Comparison of ENCODE assay signal across 15 mouse cellular contexts in genomic region chr3:138626230-138626629, GRCm38 (mm10).
"Had no signal": no experiment of that assay in that cellular context is flagged by ENCODE, and none has a peak within 500 bp of the region (broad histone marks: within the 10 kb centered on the region; RNA-seq: fewer than 3 reads in every experiment).

No protein-coding gene starts in this region.

- DNase-seq: kidney, adult 11 months; kidney, adult 9 months; kidney, postnatal 36 days; lung, embryonic 14.5 days; lung, postnatal 10 days; lung, postnatal 4 days; thymus, adult 18-20 months; thymus, postnatal 14 days had no signal

- H3K4me2 ChIP-seq: limb, embryonic 15.5 days; liver, embryonic 12.5 days; lung, embryonic 14.5 days; midbrain, embryonic 15.5 days; neural tube, embryonic 12.5 days had no signal

- H3K9ac ChIP-seq: limb, embryonic 15.5 days; liver, embryonic 12.5 days; lung, embryonic 14.5 days; midbrain, embryonic 15.5 days; neural tube, embryonic 12.5 days had no signal

- H3K9me3 ChIP-seq: limb, embryonic 15.5 days; liver, embryonic 12.5 days; midbrain, embryonic 10.5 days; midbrain, embryonic 15.5 days; neural tube, embryonic 12.5 days had no signal

- ATAC-seq: liver, embryonic 12.5 days; midbrain, embryonic 15.5 days had no signal

- H3K4me1 ChIP-seq: limb, embryonic 15.5 days; liver, embryonic 12.5 days; midbrain, embryonic 10.5 days; midbrain, embryonic 15.5 days; neural tube, embryonic 12.5 days had no signal

- H3K4me3 ChIP-seq: limb, embryonic 15.5 days; liver, embryonic 12.5 days; midbrain, embryonic 10.5 days; midbrain, embryonic 15.5 days; neural tube, embryonic 12.5 days had no signal

- H3K36me3 ChIP-seq: limb, embryonic 15.5 days; liver, embryonic 12.5 days; midbrain, embryonic 10.5 days; midbrain, embryonic 15.5 days; neural tube, embryonic 12.5 days had no signal

- H3K27me3 ChIP-seq: limb, embryonic 15.5 days; liver, embryonic 12.5 days; midbrain, embryonic 15.5 days; neural tube, embryonic 12.5 days had no signal

- H3K27ac ChIP-seq: kidney, postnatal 0 days; limb, embryonic 15.5 days; liver, embryonic 12.5 days; midbrain, embryonic 10.5 days; midbrain, embryonic 15.5 days; neural tube, embryonic 12.5 days; stomach, postnatal 0 days had no signal
